Mouse (Mus musculus): ENCODE results near the gene Tgfb1. TPM values are rescaled to one million over a fixed set of nuclear protein-coding genes. Genes with fewer than 3 reads are reported as not detected.

Gene Tgfb1
- polyA plus RNA-seq, 1 experiment from 2014 or later: 1.2 TPM

DNA sequence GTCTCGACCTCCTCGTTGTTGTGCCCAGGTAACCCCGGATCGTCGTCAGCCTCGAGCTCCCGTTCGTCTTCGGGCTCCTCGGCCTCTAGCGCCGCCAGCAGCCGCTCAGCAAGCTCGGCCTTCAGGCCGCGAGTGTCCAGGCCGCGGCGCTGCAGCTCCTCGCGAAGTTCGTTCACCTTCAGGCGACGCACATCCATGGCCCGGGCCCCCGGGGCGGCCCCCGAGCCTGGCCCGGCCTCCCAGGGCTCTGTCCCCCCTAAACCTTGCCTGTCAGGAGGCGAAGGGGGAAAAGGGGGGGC, 67.6 kb downstream of the Tgfb1 start:
- Histone ChIP-seq H3K4me3 (replicated peaks) (peak overlapping the region; percentile 75), H3K36me3 (peaks cover 24% of the 10 kb centered on the region), H3K27ac (peak overlapping the region; percentile 96), H3K9me3 (no peaks in the 10 kb centered on the region), H3K4me2 (replicated peaks) (peak overlapping the region; percentile 98), H3K4me1 (replicated peaks) (peaks cover 24% of the 10 kb centered on the region), H3K27me3 (no peaks in the 10 kb centered on the region), H3K9ac (replicated peaks) (peak overlapping the region; percentile 94)
- ATAC-seq: no peak
- WGBS: under 1% methylated on average over 30 of the region's 30 CpGs

Other genes with a start within 250 kb of the Tgfb1 start
- gene Ceacam1, start 209.4 kb upstream of the Tgfb1 start, polyA plus RNA-seq (2015; fragmentation: Nextera tagmentation; extraction: Ambion mirVana): 0.34 and 0.43 TPM in 2 replicates
- gene Ceacam2, start 147.1 kb upstream of the Tgfb1 start, polyA plus RNA-seq (2015; fragmentation: Nextera tagmentation; extraction: Ambion mirVana): not detected in 2 replicates
- gene Erich4, start 71.1 kb upstream of the Tgfb1 start, polyA plus RNA-seq (2015; fragmentation: Nextera tagmentation; extraction: Ambion mirVana): not detected in 2 replicates
- 31.5 and 34.2 TPM in 2 replicates for gene Dmac2, start 67.6 kb upstream of the Tgfb1 start, polyA plus RNA-seq (2015; fragmentation: Nextera tagmentation; extraction: Ambion mirVana)
- gene B3gnt8, start 60.3 kb upstream of the Tgfb1 start, polyA plus RNA-seq (2015; fragmentation: Nextera tagmentation; extraction: Ambion mirVana): 0.55 and 0.57 TPM in 2 replicates
- 47.9 and 50.5 TPM in 2 replicates for gene Bckdha, start 28.0 kb upstream of the Tgfb1 start, polyA plus RNA-seq (2015; fragmentation: Nextera tagmentation; extraction: Ambion mirVana)
- 44.2 and 44.8 TPM in 2 replicates for gene Exosc5, start 27.8 kb upstream of the Tgfb1 start, polyA plus RNA-seq (2015; fragmentation: Nextera tagmentation; extraction: Ambion mirVana)
- gene Tmem91, start 11.8 kb upstream of the Tgfb1 start, polyA plus RNA-seq (2015; fragmentation: Nextera tagmentation; extraction: Ambion mirVana): 8.8 and 9.7 TPM in 2 replicates
- gene B9d2, start 6.2 kb upstream of the Tgfb1 start, polyA plus RNA-seq (2015; fragmentation: Nextera tagmentation; extraction: Ambion mirVana): 40.3 and 41.4 TPM in 2 replicates
- 29.9 and 35.9 TPM in 2 replicates for gene Ccdc97, start 32.1 kb downstream of the Tgfb1 start, polyA plus RNA-seq (2015; fragmentation: Nextera tagmentation; extraction: Ambion mirVana)
- gene Hnrnpul1, start 67.8 kb downstream of the Tgfb1 start, polyA plus RNA-seq (2015; fragmentation: Nextera tagmentation; extraction: Ambion mirVana): 53.5 and 56.2 TPM in 2 replicates
- gene Axl, start 101.7 kb downstream of the Tgfb1 start, polyA plus RNA-seq (2015; fragmentation: Nextera tagmentation; extraction: Ambion mirVana): 17.5 and 18.9 TPM in 2 replicates
- gene Cyp2s1, start 129.9 kb downstream of the Tgfb1 start, polyA plus RNA-seq (2015; fragmentation: Nextera tagmentation; extraction: Ambion mirVana): 0.84 and 1.0 TPM in 2 replicates
- gene Cyp2b10, start 210.6 kb downstream of the Tgfb1 start, polyA plus RNA-seq (2015; fragmentation: Nextera tagmentation; extraction: Ambion mirVana): not detected in 2 replicates